Mouse (Mus musculus) liver, postnatal 0 days (tissue): ENCODE measurements around the gene Mapkbp1.

Source experiments
- CTCF ChIP-seq: sonication (generic); IDR thresholded peaks from 2 replicates; pipeline ENCODE4 v1.5.1; 2016; ENCODE audit warnings: antibody characterized with exemption, low read depth
- EP300 ChIP-seq: IDR thresholded peaks from 2 replicates; pipeline ENCODE4 v1.6.1; 2016; ENCODE audit warnings: antibody characterized with exemption, low read depth, mild to moderate bottlenecking

DNA sequence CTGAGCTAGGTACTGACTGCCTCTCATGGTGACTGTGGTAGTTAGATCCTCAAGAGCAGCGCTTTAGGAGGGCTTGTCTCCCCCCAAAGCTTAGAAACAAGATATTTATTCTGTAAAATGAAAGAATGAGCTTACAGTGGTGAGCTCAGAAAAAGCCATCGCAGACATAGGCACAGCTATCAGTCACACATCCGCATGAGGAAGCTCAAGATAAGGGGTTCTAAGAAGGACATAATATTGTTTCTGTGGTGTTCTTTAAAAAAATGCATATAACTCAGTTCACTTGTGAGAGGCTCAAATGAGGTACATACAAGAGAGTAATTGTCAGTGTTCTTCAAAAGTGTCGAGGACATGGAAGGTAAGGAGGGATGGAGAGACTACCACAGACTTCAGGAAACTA is 43.4 kb downstream of the Mapkbp1 start:
- TF ChIP-seq CTCF, result no peak
- no peak for TF ChIP-seq EP300
